Mouse (Mus musculus) kidney, postnatal 4 days (tissue): ENCODE measurements at regions not wholly inside any gene's neighbourhood (a gene's known extent, or its start where the extent isn't known, plus 50 kb on each side); places are given as distances from the start of the nearest gene placed in this dataset.

Source experiments
- DNase-seq, 2 experiments: peaks; one replicate each; pipeline ENCODE4 v3.0.0; 2021; ENCODE audit warnings: mixed read lengths in 2 of 2

GRCm38 (mm10) chr5:41206462-41206861, 501.5 kb downstream of the Rab28 start:
- DNase-seq, result no peak

GRCm38 (mm10) chr5:41204417-41204816, 503.5 kb downstream of the Rab28 start:
- DNase-seq, result no peak

- no peak for DNase-seq
Measured at GRCm38 (mm10) chr5:41187193-41187592, 520.8 kb downstream of the Rab28 start.

- DNase-seq, result no peak
Measured at GRCm38 (mm10) chr5:41177220-41177619, 530.7 kb downstream of the Rab28 start.

- DNase-seq, result no peak
Measured at GRCm38 (mm10) chr5:41165870-41166626, 541.9 kb downstream of the Rab28 start.

- no peak for DNase-seq
Measured at GRCm38 (mm10) chr5:41125050-41125449, 582.9 kb downstream of the Rab28 start.

GRCm38 (mm10) chr5:41117658-41118057, 590.3 kb downstream of the Rab28 start:
- no peak for DNase-seq

- no peak for DNase-seq
Measured at GRCm38 (mm10) chr5:41087773-41088172, 620.2 kb downstream of the Rab28 start.

- DNase-seq, result no peak
Measured at GRCm38 (mm10) chr5:41076412-41076811, 631.5 kb downstream of the Rab28 start.

GRCm38 (mm10) chr5:41061646-41062045, 646.3 kb downstream of the Rab28 start:
- peak in 1 of 2 experiments; percentile 1 for DNase-seq

- DNase-seq, result peak in 1 of 2 experiments; percentile 3
Measured at GRCm38 (mm10) chr5:41061222-41061621, 646.7 kb downstream of the Rab28 start.

- no peak for DNase-seq
Measured at GRCm38 (mm10) chr5:41058015-41058414, 649.9 kb downstream of the Rab28 start.

- DNase-seq, result peak; percentile 3 to 5
Measured at GRCm38 (mm10) chr5:41051948-41052347, 656.0 kb downstream of the Rab28 start.

GRCm38 (mm10) chr5:41048515-41048914, 659.4 kb downstream of the Rab28 start:
- DNase-seq, result peak in 1 of 2 experiments; percentile 2

GRCm38 (mm10) chr5:41045221-41045620, 662.7 kb downstream of the Rab28 start:
- no peak for DNase-seq

GRCm38 (mm10) chr5:41044465-41044864, 663.5 kb downstream of the Rab28 start:
- DNase-seq, result peak; percentile 79 to 80

GRCm38 (mm10) chr5:41038790-41039189, 669.2 kb downstream of the Rab28 start:
- DNase-seq, result no peak

GRCm38 (mm10) chr5:41006692-41007091, 701.3 kb downstream of the Rab28 start:
- peak; percentile 14 to 18 for DNase-seq

- no peak for DNase-seq
Measured at GRCm38 (mm10) chr5:40986562-40986961, 721.4 kb downstream of the Rab28 start.

- DNase-seq, result no peak
Measured at GRCm38 (mm10) chr5:40974892-40975291, 733.1 kb downstream of the Rab28 start.

GRCm38 (mm10) chr5:40952901-40953595, 754.9 kb downstream of the Rab28 start:
- peak; percentile 48 to 54 for DNase-seq

GRCm38 (mm10) chr5:40929127-40929526, 778.8 kb downstream of the Rab28 start:
- DNase-seq, result no peak

- DNase-seq, result no peak
Measured at GRCm38 (mm10) chr5:40920920-40921319, 787.0 kb downstream of the Rab28 start.

GRCm38 (mm10) chr5:40908803-40909202, 799.2 kb downstream of the Rab28 start:
- no peak for DNase-seq
